Mouse (Mus musculus): ENCODE measurements at regions not wholly inside any gene's neighbourhood (a gene's known extent, or its start where the extent isn't known, plus 50 kb on each side); places are given as distances from the start of the nearest gene placed in this dataset.

DNA sequence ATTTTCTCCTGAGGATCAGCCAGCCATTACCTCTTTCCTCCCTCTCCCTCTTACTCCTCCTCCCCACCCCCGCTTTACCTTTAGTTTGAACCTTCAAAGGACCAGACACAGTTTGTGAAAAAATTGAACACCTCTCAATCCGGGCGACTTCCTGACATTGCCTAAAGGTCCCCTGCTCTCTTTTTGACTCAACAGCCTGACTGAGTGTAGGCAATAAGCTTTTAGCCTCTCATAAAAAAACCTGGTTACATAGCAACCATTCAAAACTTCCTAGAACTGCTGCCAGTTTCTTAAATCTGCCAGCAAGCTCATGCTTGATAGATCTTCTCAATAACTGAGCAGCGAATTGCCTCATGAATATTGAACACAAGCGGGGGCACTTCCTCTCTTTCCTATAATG, 71.7 kb downstream of the Zfp945 start:
- Histone ChIP-seq H3K9ac (replicated peaks; ENCODE audit: low read length) (no peak overlapping the region), H3K36me3 (replicated peaks; ENCODE audit: control insufficient read depth, insufficient read depth, low read depth, low read length) (no peaks in the 10 kb centered on the region), H3K4me1 (ENCODE audit: control insufficient read depth, insufficient read depth, low read length) (no peaks in the 10 kb centered on the region), H3K4me2 (ENCODE audit: low read depth, low read length) (no peak overlapping the region), H3K4me3 (ENCODE audit: low read depth, low read length) (no peak overlapping the region), H3K27ac (replicated peaks; ENCODE audit: low read depth, low read length) (no peak overlapping the region), H3K27me3 (ENCODE audit: control insufficient read depth, insufficient read depth, low read length) (no peaks in the 10 kb centered on the region), H3K9me3 (replicated peaks; ENCODE audit: control insufficient read depth, low read length) (0 out of 2 replicates have a peak, but pooled peaks cover 4% of the 10 kb centered on the region)
- WGBS, result 80% methylated on average over 5 of the region's 5 CpGs
- ATAC-seq (replicated peaks; ENCODE audit: insufficient number of reproducible peaks, low FRiP score, low TSS enrichment, low read depth) (no peak), DNase-seq (ENCODE audit: low spot score) (no peak)

- no peaks in the 10 kb centered on the region for H3K9me3 ChIP-seq (replicated peaks; ENCODE audit: control insufficient read depth, low read length)
- H3K36me3 ChIP-seq (replicated peaks; ENCODE audit: control insufficient read depth, insufficient read depth, low read depth, low read length), result no peaks in the 10 kb centered on the region
- no peaks in the 10 kb centered on the region for H3K4me1 ChIP-seq (ENCODE audit: control insufficient read depth, insufficient read depth, low read length)
- H3K9ac ChIP-seq (replicated peaks; ENCODE audit: low read length), result no peak overlapping the region
- 83% methylated on average over 2 of the region's 2 CpGs for WGBS
- no peak overlapping the region for H3K4me3 ChIP-seq (ENCODE audit: low read depth, low read length)
- no peaks in the 10 kb centered on the region for H3K27me3 ChIP-seq (ENCODE audit: control insufficient read depth, insufficient read depth, low read length)
- H3K4me2 ChIP-seq (ENCODE audit: low read depth, low read length), result no peak overlapping the region
- no peak overlapping the region for H3K27ac ChIP-seq (replicated peaks; ENCODE audit: low read depth, low read length)
- ATAC-seq (replicated peaks; ENCODE audit: insufficient number of reproducible peaks, low FRiP score, low TSS enrichment, low read depth) (no peak), DNase-seq (ENCODE audit: low spot score) (no peak)
These were observed 82.5 kb downstream of the Zfp945 start for GRCm38 (mm10) chr17:22784481-22784880.

DNA sequence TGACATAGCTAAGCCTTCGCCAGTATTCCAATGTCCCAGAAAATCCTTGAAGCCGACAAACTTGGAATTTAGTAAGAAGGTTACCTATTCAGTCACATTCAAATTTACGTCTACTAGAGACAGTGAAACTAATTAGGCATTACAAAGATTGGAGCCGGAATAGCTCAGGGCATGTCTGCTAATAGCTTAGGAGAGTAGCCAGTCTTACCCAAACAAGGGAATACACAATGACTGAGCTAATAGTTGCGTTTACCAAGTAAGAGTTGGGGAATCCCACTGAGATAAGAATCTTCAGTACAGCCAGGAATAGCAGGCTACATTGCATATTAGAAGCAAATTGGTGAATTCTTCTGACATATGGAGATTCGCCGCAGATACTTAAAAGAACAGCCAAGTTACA, 121.2 kb downstream of the Zfp945 start:
- no peak for DNase-seq (ENCODE audit: low spot score)
- H3K9me3 ChIP-seq (replicated peaks; ENCODE audit: control insufficient read depth, low read length), result no peaks in the 10 kb centered on the region
- no peaks in the 10 kb centered on the region for H3K36me3 ChIP-seq (replicated peaks; ENCODE audit: control insufficient read depth, insufficient read depth, low read depth, low read length)
- H3K4me1 ChIP-seq (ENCODE audit: control insufficient read depth, insufficient read depth, low read length), result no peaks in the 10 kb centered on the region
- no peak overlapping the region for H3K27ac ChIP-seq (replicated peaks; ENCODE audit: low read depth, low read length)
- H3K9ac ChIP-seq (replicated peaks; ENCODE audit: low read length), result no peak overlapping the region
- no peak overlapping the region for H3K4me3 ChIP-seq (ENCODE audit: low read depth, low read length)
- no peak overlapping the region for H3K4me2 ChIP-seq (ENCODE audit: low read depth, low read length)
- no peak for ATAC-seq (replicated peaks; ENCODE audit: insufficient number of reproducible peaks, low FRiP score, low TSS enrichment, low read depth)
- H3K27me3 ChIP-seq (ENCODE audit: control insufficient read depth, insufficient read depth, low read length), result no peaks in the 10 kb centered on the region
- 52% methylated on average over 7 of the region's 7 CpGs for WGBS

DNA sequence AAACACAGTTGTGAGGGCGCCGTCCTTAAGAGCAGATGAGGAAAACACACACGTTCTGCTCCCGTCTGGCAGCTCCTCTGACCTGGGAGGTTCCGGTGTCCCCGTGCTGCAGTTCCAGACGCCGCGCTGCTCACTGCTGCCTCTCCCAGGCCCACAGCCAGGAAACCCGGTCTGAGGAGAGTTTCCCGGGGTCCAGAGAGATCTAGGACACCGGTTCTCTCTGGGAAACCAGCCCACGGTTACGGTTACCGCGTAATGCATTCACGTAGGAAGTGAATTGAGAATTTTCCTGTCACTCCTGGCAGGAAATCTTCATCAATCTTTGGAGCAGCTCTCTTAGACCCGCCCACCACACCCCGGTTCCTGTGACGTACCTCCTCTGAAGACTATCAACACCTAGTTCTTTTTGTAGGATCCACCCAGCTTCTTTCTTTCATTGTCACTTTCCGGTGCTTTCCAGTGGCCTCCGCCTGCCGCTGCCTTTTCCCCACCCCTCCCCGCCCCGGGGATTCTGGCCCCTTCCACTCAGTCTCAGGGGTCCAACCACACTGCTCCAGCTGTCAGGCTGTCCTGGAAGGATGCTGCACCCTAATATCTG, 127.3 kb downstream of the Zfp945 start:
- Histone ChIP-seq H3K4me1 (ENCODE audit: control insufficient read depth, insufficient read depth, low read length) (no peaks in the 10 kb centered on the region), H3K9me3 (replicated peaks; ENCODE audit: control insufficient read depth, low read length) (no peaks in the 10 kb centered on the region), H3K27ac (replicated peaks; ENCODE audit: low read depth, low read length) (peak overlapping the region; percentile 67), H3K9ac (replicated peaks; ENCODE audit: low read length) (peak overlapping the region; percentile 77), H3K4me2 (ENCODE audit: low read depth, low read length) (peak overlapping the region; percentile 51), H3K4me3 (ENCODE audit: low read depth, low read length) (peak overlapping the region; percentile 56), H3K27me3 (ENCODE audit: control insufficient read depth, insufficient read depth, low read length) (no peaks in the 10 kb centered on the region), H3K36me3 (replicated peaks; ENCODE audit: control insufficient read depth, insufficient read depth, low read depth, low read length) (no peaks in the 10 kb centered on the region; the same call in 1 of the 2 replicates)
- peak; percentile 92 for ATAC-seq (replicated peaks; ENCODE audit: insufficient number of reproducible peaks, low FRiP score, low TSS enrichment, low read depth)
- peak; percentile 76 for DNase-seq (ENCODE audit: low spot score)
- under 1% methylated on average over 25 of the region's 25 CpGs for WGBS

DNA sequence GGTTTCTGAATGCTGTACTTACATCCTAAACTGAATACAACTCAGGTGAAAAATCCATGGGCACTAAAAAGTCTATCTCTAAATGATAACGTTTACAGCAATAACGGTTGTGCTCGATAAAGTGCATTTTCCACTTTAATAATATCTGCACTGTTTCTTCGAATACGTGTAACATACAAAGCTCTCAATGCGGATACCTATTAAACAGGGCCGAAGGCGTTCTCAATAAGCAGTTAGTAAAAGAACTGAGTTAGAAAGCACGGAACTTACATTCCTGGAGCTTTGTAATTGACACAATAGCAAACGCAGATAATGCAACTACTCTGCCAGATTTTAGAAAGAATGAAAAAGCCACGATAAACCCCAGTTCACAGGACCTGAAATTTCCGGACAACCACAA, 127.8 kb downstream of the Zfp945 start:
- WGBS, result 14% methylated on average over 12 of the region's 12 CpGs
- Histone ChIP-seq H3K36me3 (replicated peaks; ENCODE audit: control insufficient read depth, insufficient read depth, low read depth, low read length) (no peaks in the 10 kb centered on the region; the same call in 1 of the 2 replicates), H3K4me1 (ENCODE audit: control insufficient read depth, insufficient read depth, low read length) (no peaks in the 10 kb centered on the region), H3K4me2 (ENCODE audit: low read depth, low read length) (peak overlapping the region; percentile 51), H3K9ac (replicated peaks; ENCODE audit: low read length) (peak overlapping the region; percentile 77), H3K27ac (replicated peaks; ENCODE audit: low read depth, low read length) (peak overlapping the region; percentile 67), H3K27me3 (ENCODE audit: control insufficient read depth, insufficient read depth, low read length) (no peaks in the 10 kb centered on the region), H3K9me3 (replicated peaks; ENCODE audit: control insufficient read depth, low read length) (no peaks in the 10 kb centered on the region; the same call in 1 of the 2 replicates), H3K4me3 (ENCODE audit: low read depth, low read length) (peak overlapping the region; percentile 56)
- ATAC-seq (replicated peaks; ENCODE audit: insufficient number of reproducible peaks, low FRiP score, low TSS enrichment, low read depth) (no peak), DNase-seq (ENCODE audit: low spot score) (no peak)

- H3K4me3 ChIP-seq (ENCODE audit: low read depth, low read length), result no peak overlapping the region
- no peaks in the 10 kb centered on the region for H3K27me3 ChIP-seq (ENCODE audit: control insufficient read depth, insufficient read depth, low read length)
- DNase-seq (ENCODE audit: low spot score) (no peak), ATAC-seq (replicated peaks; ENCODE audit: insufficient number of reproducible peaks, low FRiP score, low TSS enrichment, low read depth) (no peak)
- no peak overlapping the region for H3K4me2 ChIP-seq (ENCODE audit: low read depth, low read length)
- no peak overlapping the region for H3K9ac ChIP-seq (replicated peaks; ENCODE audit: low read length)
- no peaks in the 10 kb centered on the region; the same call in 1 of the 2 replicates for H3K9me3 ChIP-seq (replicated peaks; ENCODE audit: control insufficient read depth, low read length)
- no peak overlapping the region for H3K27ac ChIP-seq (replicated peaks; ENCODE audit: low read depth, low read length)
- H3K36me3 ChIP-seq (replicated peaks; ENCODE audit: control insufficient read depth, insufficient read depth, low read depth, low read length), result no peaks in the 10 kb centered on the region; the same call in 1 of the 2 replicates
- WGBS, result 96% methylated on average over 4 of the region's 4 CpGs
- H3K4me1 ChIP-seq (ENCODE audit: control insufficient read depth, insufficient read depth, low read length), result no peaks in the 10 kb centered on the region
These were observed 130.6 kb downstream of the Zfp945 start for GRCm38 (mm10) chr17:22736360-22736759.

Data from embryonic facial prominence, embryonic 11.5 days (tissue).